Mouse (Mus musculus) midbrain, embryonic 11.5 days (tissue): Measurements from ENCODE around the gene Slc1a3. TPM values are rescaled to one million over a fixed set of nuclear protein-coding genes. Genes with fewer than 3 reads are reported as not detected.
"Not testable (repeated sequence)": the region's sequence is repeated elsewhere in the genome, so short reads cannot be mapped to it uniquely, and the experiment has no call there.

Source experiments
- ATAC-seq: fragments of 200-750 bp; cut with Nextera tagmentation; 2 replicates; pipeline ENCODE4 v1.8.0; 2017; ENCODE audit warnings: moderate TSS enrichment, moderate library complexity; ENCODE audit not compliant: low FRiP score
- DNase-seq: peaks from one replicate; pipeline ENCODE4 v3.0.0; 2015; ENCODE audit warnings: low spot score; ENCODE audit errors: missing footprints
- H3K27ac ChIP-seq: fragments of 300-500 bp; sonication (generic); 2 replicates; pipeline ENCODE4 v1.5.1; 2014; ENCODE audit warnings: low read depth, low read length
- H3K27me3 ChIP-seq: fragments of 300-500 bp; sonication (generic); 2 replicates; pipeline ENCODE4 v1.6.1; 2014; ENCODE audit warnings: mild to moderate bottlenecking, low read length, moderate library complexity, mixed read lengths; ENCODE audit not compliant: control insufficient read depth, insufficient read depth
- H3K36me3 ChIP-seq: fragments of 300-500 bp; sonication (generic); 2 replicates; pipeline ENCODE4 v1.6.1; 2014; ENCODE audit warnings: mild to moderate bottlenecking, low read length, moderate library complexity, mixed read lengths; ENCODE audit not compliant: control insufficient read depth, insufficient read depth
- H3K4me1 ChIP-seq: fragments of 300-500 bp; sonication (generic); 2 replicates; pipeline ENCODE4 v1.6.1; 2014; ENCODE audit warnings: low read length; ENCODE audit not compliant: control insufficient read depth, insufficient read depth
- H3K4me2 ChIP-seq: fragments of 300-500 bp; sonication (generic); 2 replicates; pipeline ENCODE4 v1.6.1; 2014; ENCODE audit warnings: mild to moderate bottlenecking, moderate library complexity
- H3K4me3 ChIP-seq: fragments of 300-500 bp; sonication (generic); 2 replicates; pipeline ENCODE4 v1.5.1; 2014; ENCODE audit warnings: low read depth, low read length
- H3K9ac ChIP-seq: fragments of 300-500 bp; sonication (generic); 2 replicates; pipeline ENCODE4 v1.6.1; 2014; ENCODE audit warnings: low read length
- H3K9me3 ChIP-seq: fragments of 300-500 bp; sonication (generic); 2 replicates; pipeline ENCODE4 v1.6.1; 2016; ENCODE audit warnings: low read length; ENCODE audit not compliant: control insufficient read depth
- WGBS: fragments of 180-500 bp; shearing (Covaris S2); extraction: QIAGEN DNeasy Blood & Tissue Kit; methylation state at CpG from one replicate; pipeline ENCODE4 v1.1.7; 2014; 5-methylcytosine and 5-hydroxymethylcytosine counted together
- polyA plus RNA-seq: library from polyadenylated mRNA; unstranded; fragments of >200 nt; fragmentation: Nextera tagmentation; extraction: Ambion mirVana; gene quantifications from 2 replicates; pipeline ENCODE4 v1.2.1, GENCODE M21; 2014

The Slc1a3 gene
- polyA plus RNA-seq, 1 experiment from 2014 or later: 33.5 TPM

- Histone ChIP-seq H3K36me3 (no peaks in the 10 kb centered on the region), H3K9ac (no peak overlapping the region), H3K9me3 (no peaks in the 10 kb centered on the region), H3K4me3 (no peak overlapping the region), H3K4me2 (no peak overlapping the region), H3K27me3 (peaks cover 2% of the 10 kb centered on the region; the same call in 1 of the 2 replicates), H3K4me1 (peaks cover 4% of the 10 kb centered on the region; the same call in 1 of the 2 replicates), H3K27ac (no peak overlapping the region)
- peak; percentile 62 for DNase-seq
- ATAC-seq: no peak
These were observed 5.1 kb upstream of the Slc1a3 start for GRCm38 (mm10) chr15:8715666-8716065.

DNA sequence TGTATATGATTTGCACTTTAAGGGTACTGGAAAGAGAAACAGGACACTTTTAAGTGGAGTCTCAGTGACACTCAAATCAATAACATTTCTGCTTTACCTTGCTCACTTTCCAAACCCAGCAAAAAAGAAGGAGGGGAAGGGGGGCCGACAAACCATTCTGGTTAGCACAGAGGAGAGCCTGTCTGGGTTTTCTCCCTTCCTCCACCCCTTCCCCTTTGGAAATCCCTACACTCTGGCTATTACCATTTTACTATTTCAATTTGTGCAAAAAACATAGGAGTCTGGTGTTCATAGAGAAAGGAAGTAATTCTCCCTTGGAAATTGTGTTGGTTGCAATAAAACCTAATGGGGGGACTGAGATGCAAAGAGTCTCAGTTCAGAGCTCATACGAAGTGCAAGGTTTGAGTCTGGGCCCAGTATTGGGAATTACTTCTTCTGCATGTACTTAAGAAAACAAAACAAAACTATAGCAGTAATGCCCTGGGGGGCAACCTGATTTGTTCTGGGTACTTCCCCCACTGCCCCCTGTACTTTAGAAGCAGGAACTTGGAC, 1.9 kb upstream of the Slc1a3 start:
- Histone ChIP-seq H3K4me3 (no peak overlapping the region), H3K4me1 (peaks cover 4% of the 10 kb centered on the region; the same call in 1 of the 2 replicates), H3K27me3 (peaks cover 3% of the 10 kb centered on the region; the same call in 1 of the 2 replicates), H3K27ac (no peak overlapping the region), H3K4me2 (no peak overlapping the region), H3K9me3 (no peaks in the 10 kb centered on the region), H3K9ac (no peak overlapping the region), H3K36me3 (no peaks in the 10 kb centered on the region)
- ATAC-seq (no peak), DNase-seq (no peak)
- WGBS: 79% methylated on average over 2 of the region's 2 CpGs

- Histone ChIP-seq H3K9me3 (no peaks in the 10 kb centered on the region), H3K27ac (no peak overlapping the region), H3K4me3 (no peak overlapping the region), H3K9ac (no peak overlapping the region), H3K4me1 (no peaks in the 10 kb centered on the region; the same call in 1 of the 2 replicates), H3K27me3 (peaks cover 3% of the 10 kb centered on the region; the same call in 1 of the 2 replicates), H3K4me2 (no peak overlapping the region), H3K36me3 (no peaks in the 10 kb centered on the region)
- DNase-seq (no peak), ATAC-seq (no peak)
- WGBS: 75% methylated on average over 9 of the region's 9 CpGs
These were observed 1.2 kb upstream of the Slc1a3 start for GRCm38 (mm10) chr15:8711630-8712310.

DNA sequence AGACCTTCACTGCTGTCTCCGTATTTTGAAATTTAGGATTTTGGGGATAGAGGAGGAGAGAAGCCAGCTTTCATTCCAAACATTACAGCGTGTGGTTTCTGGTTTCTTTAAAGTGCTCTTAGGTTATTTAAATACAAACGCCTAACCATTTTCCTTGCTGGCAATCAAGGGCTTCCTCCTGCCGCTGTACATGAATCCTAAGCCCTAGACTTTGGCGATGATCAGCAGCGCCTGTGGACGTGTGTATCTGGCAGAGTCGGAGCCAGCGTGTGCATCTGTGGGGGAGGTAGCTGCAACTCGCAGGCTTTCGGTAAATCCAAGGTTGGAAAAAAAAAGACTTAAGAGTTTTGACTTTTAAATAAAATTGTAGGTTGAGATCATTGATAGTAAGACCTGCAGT, 986 bp downstream of the Slc1a3 start:
- H3K27ac ChIP-seq: no peak overlapping the region

GRCm38 (mm10) chr15:8706613-8707012, 4.0 kb downstream of the Slc1a3 start:
- Histone ChIP-seq H3K27me3 (peaks cover 3% of the 10 kb centered on the region; the same call in 1 of the 2 replicates), H3K4me2 (no peak overlapping the region), H3K9me3 (no peaks in the 10 kb centered on the region), H3K27ac (no peak overlapping the region), H3K4me3 (no peak overlapping the region), H3K9ac (no peak overlapping the region), H3K4me1 (no peaks in the 10 kb centered on the region; the same call in 1 of the 2 replicates), H3K36me3 (no peaks in the 10 kb centered on the region)
- no peak for DNase-seq
- 92% methylated on average over 5 of the region's 5 CpGs for WGBS
- ATAC-seq: no peak

More for the DNA sequence above, 986 bp downstream of the Slc1a3 start:
- H3K4me2 ChIP-seq: peak overlapping the region; percentile 94
- H3K4me1 ChIP-seq: no peaks in the 10 kb centered on the region; the same call in 1 of the 2 replicates
- peak; percentile 56; the same call in 1 of the 2 replicates for ATAC-seq
- no peaks in the 10 kb centered on the region for H3K36me3 ChIP-seq
- peak overlapping the region; percentile 60 for H3K4me3 ChIP-seq
- peaks cover 3% of the 10 kb centered on the region; the same call in 1 of the 2 replicates for H3K27me3 ChIP-seq
- no peaks in the 10 kb centered on the region for H3K9me3 ChIP-seq
- no peak for DNase-seq
- 3% methylated on average over 11 of the region's 11 CpGs for WGBS
- H3K9ac ChIP-seq: peak overlapping the region; percentile 28; the same call in 1 of the 2 replicates

GRCm38 (mm10) chr15:8706178-8706577, 4.4 kb downstream of the Slc1a3 start:
- Histone ChIP-seq H3K4me2 (no peak overlapping the region), H3K27me3 (peaks cover 3% of the 10 kb centered on the region; the same call in 1 of the 2 replicates), H3K4me3 (no peak overlapping the region), H3K9me3 (no peaks in the 10 kb centered on the region), H3K9ac (no peak overlapping the region), H3K4me1 (no peaks in the 10 kb centered on the region; the same call in 1 of the 2 replicates), H3K27ac (no peak overlapping the region), H3K36me3 (no peaks in the 10 kb centered on the region)
- 79% methylated on average over 4 of the region's 4 CpGs for WGBS
- ATAC-seq: no peak
- no peak for DNase-seq

DNA sequence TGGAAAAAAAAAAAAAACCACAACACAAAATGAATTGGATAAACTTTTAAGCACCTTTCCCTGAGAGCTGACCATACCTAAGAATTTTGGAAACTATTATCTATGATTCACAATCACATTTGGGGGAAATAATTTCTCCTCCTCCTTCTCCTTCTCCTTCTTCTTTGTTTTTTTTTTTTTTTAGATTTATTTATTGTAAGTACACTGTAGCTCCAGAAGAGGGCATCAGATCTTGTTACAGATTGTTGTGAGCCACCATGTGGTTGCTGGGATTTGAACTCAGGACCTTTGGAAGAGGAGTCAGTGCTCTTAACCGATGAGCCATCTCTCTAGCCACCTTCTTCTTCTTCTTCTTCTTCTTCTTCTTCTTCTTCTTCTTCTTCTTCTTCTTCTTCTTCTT, 5.0 kb downstream of the Slc1a3 start:
- WGBS: 93% methylated on average over 1 of the region's 1 CpGs
- not testable (repeated sequence) for H3K4me1 ChIP-seq, H3K27me3 ChIP-seq, H3K27ac ChIP-seq, H3K4me2 ChIP-seq, H3K9me3 ChIP-seq, H3K4me3 ChIP-seq, ATAC-seq, DNase-seq, H3K36me3 ChIP-seq, H3K9ac ChIP-seq

DNA sequence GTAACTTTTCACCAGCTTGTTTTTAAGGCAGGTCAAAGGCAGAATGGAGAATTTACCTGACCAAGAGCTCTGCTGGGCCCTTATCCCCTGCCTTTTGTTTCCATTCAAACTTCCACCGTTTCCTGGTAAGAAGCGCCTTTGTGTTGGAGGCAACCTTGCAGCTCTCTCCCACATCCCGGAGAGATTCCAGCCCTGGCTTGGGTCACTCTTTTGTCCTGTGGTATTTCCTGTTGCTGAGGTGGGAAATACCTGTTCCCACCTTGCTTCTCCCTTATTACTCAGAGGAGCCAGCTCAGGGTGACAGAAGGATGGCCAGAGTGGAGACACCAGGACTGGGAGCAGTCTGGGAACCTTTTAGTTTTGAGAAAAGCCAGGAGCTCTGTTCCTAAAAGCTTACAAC, 12.6 kb downstream of the Slc1a3 start:
- H3K27me3 ChIP-seq: no peaks in the 10 kb centered on the region
- H3K27ac ChIP-seq: no peak overlapping the region
- DNase-seq (no peak), ATAC-seq (no peak)
- 45% methylated on average over 3 of the region's 3 CpGs for WGBS
- no peaks in the 10 kb centered on the region for H3K4me1 ChIP-seq
- H3K4me2 ChIP-seq: no peak overlapping the region
- no peak overlapping the region for H3K9ac ChIP-seq
- H3K36me3 ChIP-seq: no peaks in the 10 kb centered on the region
- H3K9me3 ChIP-seq: no peaks in the 10 kb centered on the region
- H3K4me3 ChIP-seq: no peak overlapping the region

DNA sequence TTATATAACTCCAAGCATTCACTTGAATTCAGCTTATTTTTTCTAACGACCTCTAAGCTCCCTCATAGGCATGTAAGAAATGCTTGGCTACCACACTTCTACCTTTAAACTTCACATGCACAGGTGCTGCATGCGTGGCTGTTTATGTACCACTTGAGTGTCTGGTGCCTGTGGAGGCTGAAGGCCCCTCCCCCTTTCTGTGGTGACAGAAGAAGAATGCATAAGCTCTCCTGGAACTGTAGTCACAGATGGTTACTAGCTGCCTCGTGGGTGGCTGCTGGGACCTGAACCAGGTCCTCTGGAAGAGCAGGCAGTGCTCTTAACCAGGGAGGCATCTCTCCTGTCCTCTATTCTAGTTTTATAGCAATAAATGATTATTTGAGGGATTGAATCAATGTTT, 13.1 kb downstream of the Slc1a3 start:
- H3K4me3 ChIP-seq: no peak overlapping the region
- H3K27me3 ChIP-seq: no peaks in the 10 kb centered on the region
- no peaks in the 10 kb centered on the region for H3K4me1 ChIP-seq
- no peak overlapping the region for H3K9ac ChIP-seq
- H3K36me3 ChIP-seq: no peaks in the 10 kb centered on the region
- H3K27ac ChIP-seq: no peak overlapping the region
- DNase-seq (no peak), ATAC-seq (no peak)
- 59% methylated on average over 3 of the region's 3 CpGs for WGBS
- no peaks in the 10 kb centered on the region for H3K9me3 ChIP-seq
- H3K4me2 ChIP-seq: no peak overlapping the region
